Mouse (Mus musculus): ENCODE results near the gene Rtn1.

DNA sequence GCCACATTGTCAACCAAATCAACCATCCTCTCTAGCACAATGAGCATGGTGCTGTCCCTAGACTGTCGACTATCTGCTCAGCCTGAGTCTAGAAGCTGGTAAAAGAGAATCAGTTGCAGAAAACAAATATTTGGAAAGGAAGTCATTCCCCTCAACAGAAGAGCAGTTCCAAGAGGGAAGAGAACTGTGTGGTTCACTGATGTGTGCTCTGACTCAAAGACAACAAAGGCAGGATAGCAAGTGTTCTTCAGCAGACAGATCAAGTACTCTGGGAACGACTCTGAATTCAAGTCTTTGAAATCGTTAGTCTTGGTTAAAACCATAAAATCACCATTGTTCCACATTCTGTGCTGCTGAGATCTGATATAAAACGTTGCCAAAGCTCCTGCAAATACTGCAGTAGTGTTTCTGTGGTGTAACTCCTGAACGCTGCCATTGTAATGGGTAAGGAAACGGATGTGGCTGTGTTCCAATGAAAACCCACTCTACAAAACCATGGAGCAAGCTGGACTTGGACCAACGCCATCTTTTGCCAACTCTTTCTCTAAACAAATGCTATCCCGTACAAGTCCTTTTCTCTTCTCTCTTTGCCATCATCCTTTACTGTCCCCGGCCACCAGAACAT, 24.5 kb upstream of the Rtn1 start:
- no peak for TF ChIP-seq POLR2A (IDR thresholded peaks at IDR 0.05; ENCODE audit: borderline replicate concordance, insufficient read depth, low read length)
- no peak for TF ChIP-seq CTCF (IDR thresholded peaks at IDR 0.05; ENCODE audit: borderline replicate concordance, insufficient read depth, low read depth, low read length)

Data from cerebellum, adult 2 months (tissue).